Mouse (Mus musculus): ENCODE measurements around the gene Olfr781. TPM values are rescaled to one million over a fixed set of nuclear protein-coding genes. Genes with fewer than 3 reads are reported as not detected.

The Olfr781 gene
- polyA plus RNA-seq (2017; shearing (Covaris generic)) = under 1 TPM in 1 of 2 experiments, not detected in 1; 0.22 TPM

DNA sequence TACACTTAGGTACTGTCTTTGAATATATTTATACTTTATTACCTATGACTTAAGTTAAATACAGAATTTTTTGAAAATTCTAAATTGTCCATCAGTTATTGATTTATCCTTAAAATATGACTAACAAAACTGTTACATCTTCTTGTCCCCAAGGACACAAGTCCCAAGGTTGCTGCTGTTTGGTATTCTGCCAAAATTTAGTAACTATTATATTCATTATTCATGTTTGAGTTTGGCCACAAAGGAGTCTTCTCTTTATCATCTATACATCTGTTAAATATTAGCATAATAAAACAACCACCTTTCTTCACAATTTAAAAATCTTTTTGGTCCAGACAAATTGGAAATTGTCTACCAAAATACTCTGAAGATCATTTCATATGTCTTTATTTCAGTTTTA lies at the start of gene Olfr781:
Olfr781 (plus strand) TSS at position 301 of the 400 bp plus-strand sequence.

DNA sequence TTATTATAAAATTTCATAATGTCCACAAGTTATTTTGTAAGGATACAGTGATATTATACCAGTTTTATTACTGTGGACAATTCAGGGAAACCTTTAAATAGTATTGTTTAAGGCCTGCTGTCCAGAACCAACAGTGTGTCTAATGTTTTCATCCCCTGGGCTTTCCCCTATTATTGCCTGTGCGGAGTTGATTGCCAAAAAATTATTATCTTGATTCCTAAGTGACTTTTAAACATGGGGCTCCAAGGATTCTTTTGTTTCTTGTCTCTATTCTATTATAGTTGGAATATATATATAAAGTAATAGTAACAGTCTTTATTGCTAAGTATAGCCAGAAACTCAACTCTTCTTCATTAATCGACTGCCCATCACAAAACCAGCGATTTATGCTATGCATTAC lies 10.8 kb upstream of the Olfr781 start, which contains the start of gene Olfr780:
Olfr780 (plus strand) TSS at position 301 of the 400 bp plus-strand sequence.

DNA sequence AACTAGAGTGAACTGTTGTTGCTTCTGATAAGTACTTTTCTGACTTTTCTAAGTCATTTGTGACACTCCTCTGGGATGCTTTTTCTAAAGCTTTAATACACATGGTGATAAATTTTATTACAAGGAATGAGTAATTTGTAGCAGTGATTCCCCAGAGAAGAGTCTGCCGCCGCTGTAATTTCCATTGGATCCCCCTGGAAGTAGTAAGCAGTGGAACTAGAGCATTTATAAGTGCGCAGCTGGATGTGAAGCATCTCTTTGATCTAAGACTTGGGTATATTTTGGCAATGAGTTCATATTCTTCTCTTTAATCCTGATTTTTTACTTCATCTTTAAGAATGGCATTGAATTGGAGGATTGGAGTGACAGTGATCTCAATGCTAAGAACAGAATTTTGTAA lies 19.9 kb downstream of the Olfr781 start, which contains the start of gene Olfr782:
Olfr782 (plus strand) TSS at position 301 of the 400 bp plus-strand sequence.

Other genes starting within 250 kb of the Olfr781 start
- gene Olfr767, start 245.9 kb upstream of the Olfr781 start, polyA plus RNA-seq (2017; shearing (Covaris generic)) = under 1 TPM; 0.04 to 0.11 TPM
- gene Olfr768, start 229.5 kb upstream of the Olfr781 start, polyA plus RNA-seq (2017; shearing (Covaris generic)) = not detected
- gene Olfr769, start 211.0 kb upstream of the Olfr781 start, polyA plus RNA-seq (2017; shearing (Covaris generic)) = not detected
- gene Olfr770, start 189.9 kb upstream of the Olfr781 start, polyA plus RNA-seq (2017; shearing (Covaris generic)) = 1 to 10 TPM in 1 of 2 experiments, under 1 TPM in 1; 0.17 to 1.2 TPM
- not detected for gene Olfr771, start 164.1 kb upstream of the Olfr781 start, polyA plus RNA-seq (2017; shearing (Covaris generic))
- under 1 TPM in 1 of 2 experiments, not detected in 1; 0.12 TPM for gene Olfr772, start 150.9 kb upstream of the Olfr781 start, polyA plus RNA-seq (2017; shearing (Covaris generic))
- not detected for gene Olfr773, start 141.4 kb upstream of the Olfr781 start, polyA plus RNA-seq (2017; shearing (Covaris generic))
- not detected for gene Olfr774, start 92.7 kb upstream of the Olfr781 start, polyA plus RNA-seq (2017; shearing (Covaris generic))
- not detected for gene Olfr775, start 80.4 kb upstream of the Olfr781 start, polyA plus RNA-seq (2017; shearing (Covaris generic))
- not detected for gene Olfr776, start 69.7 kb upstream of the Olfr781 start, polyA plus RNA-seq (2017; shearing (Covaris generic))
- not detected for gene Olfr777, start 57.4 kb upstream of the Olfr781 start, polyA plus RNA-seq (2017; shearing (Covaris generic))
- under 1 TPM; 0.05 to 0.34 TPM for gene Olfr780, start 10.7 kb upstream of the Olfr781 start, polyA plus RNA-seq (2017; shearing (Covaris generic))
- gene Olfr782, start 20.0 kb downstream of the Olfr781 start, polyA plus RNA-seq (2017; shearing (Covaris generic)) = not detected
- gene Olfr784, start 55.2 kb downstream of the Olfr781 start, polyA plus RNA-seq (2017; shearing (Covaris generic)) = under 1 TPM in 1 of 2 experiments, not detected in 1; 0.12 TPM
- gene Olfr785, start 76.6 kb downstream of the Olfr781 start, polyA plus RNA-seq (2017; shearing (Covaris generic)) = under 1 TPM in 1 of 2 experiments, not detected in 1; 0.69 TPM
- not detected for gene Olfr786, start 98.5 kb downstream of the Olfr781 start, polyA plus RNA-seq (2017; shearing (Covaris generic))
- gene Olfr787, start 133.0 kb downstream of the Olfr781 start, polyA plus RNA-seq (2017; shearing (Covaris generic)) = 1 to 10 TPM in 1 of 2 experiments, under 1 TPM in 1; 0.14 to 1.8 TPM
- under 1 TPM in 1 of 2 experiments, not detected in 1; 0.04 TPM for gene Olfr788, start 142.1 kb downstream of the Olfr781 start, polyA plus RNA-seq (2017; shearing (Covaris generic))
- under 1 TPM in 1 of 2 experiments, not detected in 1; 0.06 TPM for gene Olfr789, start 155.9 kb downstream of the Olfr781 start, polyA plus RNA-seq (2017; shearing (Covaris generic))
- gene Olfr790, start 169.6 kb downstream of the Olfr781 start, polyA plus RNA-seq (2017; shearing (Covaris generic)) = not detected
- gene Olfr791, start 192.9 kb downstream of the Olfr781 start, polyA plus RNA-seq (2017; shearing (Covaris generic)) = under 1 TPM in 1 of 2 experiments, not detected in 1; 0.48 TPM
- gene Olfr792, start 210.3 kb downstream of the Olfr781 start, polyA plus RNA-seq (2017; shearing (Covaris generic)) = under 1 TPM in 1 of 2 experiments, not detected in 1; 0.31 TPM
- gene Olfr794, start 238.8 kb downstream of the Olfr781 start, polyA plus RNA-seq (2017; shearing (Covaris generic)) = not detected